Mouse (Mus musculus): ENCODE data around the gene Glipr2. TPM values are rescaled to one million over a fixed set of nuclear protein-coding genes. Genes with fewer than 3 reads are reported as not detected.
A peak's percentile ranks its signal among the peaks of the same experiment; 100 is the strongest.

Glipr2 gene
- polyA plus RNA-seq, 1 experiment from 2014 or later: 42.3 TPM

DNA sequence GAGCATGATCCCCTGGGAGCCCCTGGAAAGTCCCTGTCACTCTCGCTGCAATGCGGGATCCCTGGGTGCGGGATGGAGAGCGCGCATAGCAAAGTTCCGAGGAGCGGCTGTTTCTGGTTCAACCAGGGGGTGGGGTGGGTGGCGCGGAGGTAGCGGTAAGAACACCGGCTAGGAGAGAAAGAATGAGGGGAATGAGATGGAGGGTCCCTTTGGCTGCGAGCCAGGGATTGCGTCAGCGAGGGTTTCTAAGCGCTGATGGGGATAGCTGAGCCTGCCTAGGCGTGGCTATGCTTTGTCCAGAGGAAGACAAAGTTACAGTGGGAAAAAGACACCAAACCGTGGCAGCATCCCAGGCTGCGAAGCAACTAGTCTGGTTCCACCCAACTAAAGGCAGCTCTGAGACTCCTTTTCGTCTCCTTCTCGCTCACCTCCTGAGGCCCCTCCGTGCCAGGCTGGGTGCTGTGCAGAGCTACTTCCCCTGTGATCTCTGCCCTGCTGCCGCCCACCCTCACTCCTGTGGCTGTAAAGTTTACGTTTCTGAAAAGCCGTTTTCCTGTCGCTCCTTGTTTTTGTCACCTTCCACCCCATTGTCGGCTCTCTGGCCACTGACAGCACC, 753 bp downstream of the Glipr2 start:
- Histone ChIP-seq H3K27me3 (replicated peaks) (no peaks in the 10 kb centered on the region), H3K4me1 (peaks cover 31% of the 10 kb centered on the region), H3K9ac (replicated peaks) (peak overlapping the region; percentile 61), H3K4me2 (peak overlapping the region; percentile 97), H3K4me3 (replicated peaks) (peak overlapping the region; percentile 73), H3K36me3 (no peaks in the 10 kb centered on the region), H3K9me3 (replicated peaks) (no peaks in the 10 kb centered on the region), H3K27ac (replicated peaks) (peak overlapping the region; percentile 81)
- ATAC-seq (ENCODE audit: low FRiP score): peak; percentile 78
- WGBS: under 1% methylated on average over 26 of the region's 26 CpGs

DNA sequence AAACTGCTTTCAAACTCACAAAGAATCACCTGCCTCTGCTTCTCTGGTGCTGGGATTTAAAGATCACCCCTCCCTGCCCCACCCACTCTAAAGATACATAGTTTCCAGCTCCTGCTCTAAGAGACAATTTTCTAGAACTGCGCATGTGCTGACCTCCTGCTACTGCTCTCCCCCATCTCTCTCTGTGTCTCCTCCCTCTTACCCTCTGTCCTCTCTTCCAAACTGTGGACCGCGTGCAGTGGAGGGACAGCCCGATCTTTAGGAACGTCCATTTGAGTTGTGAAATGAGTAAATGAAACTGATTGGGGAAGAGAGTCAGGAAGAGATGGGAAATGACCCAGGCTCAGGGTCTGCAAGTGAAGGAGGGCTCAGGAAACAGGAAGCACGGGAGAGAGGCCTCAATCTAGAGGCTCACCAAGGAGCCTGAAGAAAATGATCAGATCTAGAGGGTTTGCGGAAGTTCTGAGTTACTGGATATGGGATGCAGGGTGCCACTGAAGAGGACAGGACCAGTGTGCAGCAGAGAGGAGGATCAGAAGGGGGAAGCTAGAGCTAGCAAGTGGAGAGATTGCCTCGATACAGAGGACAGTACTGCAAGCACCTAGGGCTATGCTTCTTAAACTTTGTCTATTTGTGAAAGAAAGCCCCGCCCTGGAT, 2.5 kb downstream of the Glipr2 start:
- no peak overlapping the region for H3K27ac ChIP-seq (replicated peaks)
- H3K27me3 ChIP-seq (replicated peaks): no peaks in the 10 kb centered on the region
- ATAC-seq (ENCODE audit: low FRiP score): no peak
- peak overlapping the region; percentile 97 for H3K4me2 ChIP-seq
- H3K4me3 ChIP-seq (replicated peaks): no peak overlapping the region
- peaks cover 36% of the 10 kb centered on the region for H3K4me1 ChIP-seq
- no peaks in the 10 kb centered on the region for H3K9me3 ChIP-seq (replicated peaks)
- WGBS: 74% methylated on average over 9 of the region's 9 CpGs
- no peaks in the 10 kb centered on the region for H3K36me3 ChIP-seq
- no peak overlapping the region for H3K9ac ChIP-seq (replicated peaks)

DNA sequence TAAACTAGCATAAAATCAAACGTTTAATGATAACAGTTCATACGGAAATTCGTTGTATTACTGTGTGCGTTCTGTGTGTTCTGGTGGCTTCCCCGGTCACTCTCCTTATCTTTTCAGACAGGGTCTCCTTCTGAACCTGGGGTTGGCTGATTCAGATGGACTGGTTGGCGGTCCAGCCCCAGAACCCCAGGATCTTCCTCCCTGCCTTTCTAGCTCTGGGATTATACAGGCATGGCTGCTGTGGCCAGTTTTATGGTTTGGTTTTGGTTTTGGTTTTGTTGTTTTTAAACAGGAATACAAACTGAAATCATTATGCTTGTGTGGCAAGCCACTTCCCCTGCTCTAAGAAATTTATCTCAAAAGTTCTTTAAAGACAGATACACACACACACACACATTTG, 3.0 kb downstream of the Glipr2 start:
- ATAC-seq (ENCODE audit: low FRiP score): no peak
- H3K27me3 ChIP-seq (replicated peaks): no peaks in the 10 kb centered on the region
- H3K4me1 ChIP-seq: peaks cover 36% of the 10 kb centered on the region
- H3K9ac ChIP-seq (replicated peaks): no peak overlapping the region
- no peak overlapping the region for H3K4me3 ChIP-seq (replicated peaks)
- no peaks in the 10 kb centered on the region for H3K36me3 ChIP-seq
- H3K27ac ChIP-seq (replicated peaks): no peak overlapping the region
- no peaks in the 10 kb centered on the region for H3K9me3 ChIP-seq (replicated peaks)
- WGBS: 95% methylated on average over 6 of the region's 6 CpGs
- 0 out of 2 replicates have a peak overlapping the region, but pooled peaks have one; percentile 97 for H3K4me2 ChIP-seq

DNA sequence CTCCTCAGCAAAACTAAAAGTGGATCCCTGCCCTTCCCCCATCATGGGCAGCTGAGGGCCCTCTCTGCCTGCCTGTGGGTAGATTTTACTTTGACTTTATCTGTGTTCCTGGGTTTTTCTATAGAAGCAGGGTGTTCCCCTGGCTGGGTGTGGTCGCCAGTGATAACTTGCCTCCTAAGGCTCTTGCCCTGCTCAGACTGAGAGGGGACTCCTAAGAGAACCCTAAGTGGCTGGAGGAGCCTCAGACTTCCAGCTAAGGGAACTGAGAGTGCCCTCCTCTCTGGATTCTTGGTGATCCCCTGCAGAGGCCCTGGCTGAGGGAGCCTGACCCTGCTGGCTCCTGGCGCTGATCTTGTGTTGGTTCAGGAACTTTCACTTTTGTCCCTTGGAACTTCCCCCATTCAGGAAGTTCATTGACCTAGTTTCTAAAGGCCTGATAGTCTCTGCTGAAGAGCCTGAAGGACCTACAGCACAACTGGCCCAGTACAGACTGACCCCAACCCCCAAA, 7.2 kb downstream of the Glipr2 start:
- Histone ChIP-seq H3K4me2 (no peak overlapping the region), H3K27me3 (replicated peaks) (no peaks in the 10 kb centered on the region), H3K27ac (replicated peaks) (no peak overlapping the region), H3K4me1 (peaks cover 24% of the 10 kb centered on the region), H3K9ac (replicated peaks) (no peak overlapping the region), H3K36me3 (0 out of 2 replicates have a peak, but pooled peaks cover 2% of the 10 kb centered on the region), H3K9me3 (replicated peaks) (no peaks in the 10 kb centered on the region), H3K4me3 (replicated peaks) (no peak overlapping the region)
- ATAC-seq (ENCODE audit: low FRiP score): no peak
- WGBS: 58% methylated on average over 2 of the region's 2 CpGs

DNA sequence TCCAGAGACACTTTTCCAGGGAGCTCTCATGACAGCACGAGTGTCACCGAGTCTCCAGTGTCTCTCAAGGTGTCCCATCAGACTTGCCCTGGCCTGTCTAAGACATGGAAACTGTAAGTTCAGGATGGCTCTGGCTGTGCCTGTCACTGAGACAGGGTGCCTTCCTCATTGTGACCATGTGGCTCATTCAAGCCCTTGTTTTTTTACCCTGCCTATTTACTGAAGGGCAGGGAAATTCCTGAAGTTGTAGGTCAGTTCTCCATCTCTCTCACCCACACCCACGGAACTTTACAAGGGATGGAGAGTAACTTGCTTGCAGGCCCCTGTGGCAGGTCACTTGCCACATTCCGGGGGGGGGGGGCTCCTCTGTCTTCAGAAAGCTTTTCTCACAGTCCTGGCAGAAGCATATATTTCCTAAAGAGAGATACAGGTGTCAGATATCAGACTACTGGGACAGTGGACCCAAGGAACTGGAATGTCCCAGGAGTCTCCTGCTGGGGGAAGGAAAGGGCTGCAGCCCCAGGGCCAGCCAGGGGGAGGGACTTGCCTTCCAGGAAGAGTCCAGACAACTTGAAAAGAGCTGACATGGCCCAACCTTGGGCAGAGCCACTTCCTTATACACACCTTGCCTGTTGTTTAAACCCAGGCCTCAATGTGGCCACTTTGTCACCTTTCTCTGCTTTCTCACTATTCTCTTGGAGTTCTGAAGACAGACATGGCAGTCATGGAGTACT, 7.9 kb downstream of the Glipr2 start:
- WGBS: 50% methylated on average over 4 of the region's 4 CpGs
- no peak overlapping the region for H3K9ac ChIP-seq (replicated peaks)
- no peak overlapping the region for H3K27ac ChIP-seq (replicated peaks)
- H3K27me3 ChIP-seq (replicated peaks): no peaks in the 10 kb centered on the region
- no peaks in the 10 kb centered on the region for H3K9me3 ChIP-seq (replicated peaks)
- 0 out of 2 replicates have a peak, but pooled peaks cover 2% of the 10 kb centered on the region for H3K36me3 ChIP-seq
- peaks cover 19% of the 10 kb centered on the region for H3K4me1 ChIP-seq
- H3K4me2 ChIP-seq: no peak overlapping the region
- no peak for ATAC-seq (ENCODE audit: low FRiP score)
- H3K4me3 ChIP-seq (replicated peaks): no peak overlapping the region

DNA sequence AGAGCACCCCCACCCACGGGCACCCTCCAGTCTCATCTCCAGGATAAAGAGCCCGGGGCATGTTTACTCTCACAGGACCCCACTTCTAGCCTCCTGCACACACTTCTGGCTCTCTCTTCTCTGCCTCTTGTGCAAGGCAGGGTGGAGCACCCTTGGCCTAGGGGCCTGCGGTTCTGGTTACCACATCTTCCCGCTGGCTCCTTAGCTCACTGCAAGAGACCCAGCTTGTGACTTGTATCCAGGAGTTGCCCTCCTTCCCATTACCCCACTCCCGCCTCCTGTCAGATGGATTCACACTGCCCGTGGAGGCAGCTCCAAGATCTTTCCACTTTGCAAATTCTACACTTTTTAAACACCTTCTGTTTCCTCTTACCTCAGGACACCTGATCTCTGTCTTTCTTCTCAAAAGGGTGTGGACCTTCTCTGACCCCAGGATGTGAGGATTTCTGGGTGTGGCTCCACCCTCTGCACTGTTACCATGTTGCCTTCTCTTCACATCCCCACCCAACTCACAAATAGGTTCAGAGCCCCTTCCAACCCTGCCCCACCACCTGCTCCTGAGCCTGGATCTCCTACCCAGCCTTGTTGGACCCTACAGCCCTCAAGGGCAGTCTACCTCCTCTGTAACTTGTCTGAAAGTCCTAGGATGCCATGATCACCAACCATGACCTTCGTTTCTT, 8.8 kb downstream of the Glipr2 start:
- 86% methylated on average over 7 of the region's 7 CpGs for WGBS
- Histone ChIP-seq H3K9me3 (replicated peaks) (no peaks in the 10 kb centered on the region), H3K27ac (replicated peaks) (no peak overlapping the region), H3K27me3 (replicated peaks) (no peaks in the 10 kb centered on the region), H3K9ac (replicated peaks) (no peak overlapping the region), H3K4me3 (replicated peaks) (no peak overlapping the region), H3K4me1 (peaks cover 18% of the 10 kb centered on the region), H3K4me2 (no peak overlapping the region), H3K36me3 (peaks cover 6% of the 10 kb centered on the region)
- ATAC-seq (ENCODE audit: low FRiP score): no peak

DNA sequence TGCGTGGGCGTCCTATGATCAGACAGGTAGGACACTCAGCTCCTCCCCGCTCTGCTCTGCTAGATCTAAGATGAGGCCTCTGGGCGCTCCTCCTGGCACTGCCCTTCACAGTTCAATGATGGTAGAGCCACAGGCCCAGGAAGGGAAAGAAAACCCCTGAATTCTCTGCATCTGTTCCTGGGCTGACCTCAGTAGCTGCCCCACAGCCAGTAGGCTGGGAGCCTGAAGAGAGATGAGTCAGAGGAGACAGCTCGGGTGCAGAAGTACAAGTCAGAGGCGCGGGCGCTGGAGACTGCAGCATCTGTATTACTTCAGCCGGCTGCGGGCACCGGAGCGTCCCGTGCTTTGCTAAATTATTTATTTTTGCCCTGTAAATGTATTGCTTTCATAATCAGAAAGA, 11.4 kb downstream of the Glipr2 start:
- Histone ChIP-seq H3K9me3 (replicated peaks) (no peaks in the 10 kb centered on the region), H3K36me3 (peaks cover 6% of the 10 kb centered on the region), H3K9ac (replicated peaks) (no peak overlapping the region), H3K4me2 (no peak overlapping the region), H3K27me3 (replicated peaks) (no peaks in the 10 kb centered on the region), H3K4me1 (peaks cover 35% of the 10 kb centered on the region), H3K4me3 (replicated peaks) (no peak overlapping the region), H3K27ac (replicated peaks) (no peak overlapping the region)
- no peak for ATAC-seq (ENCODE audit: low FRiP score)
- 51% methylated on average over 13 of the region's 13 CpGs for WGBS

DNA sequence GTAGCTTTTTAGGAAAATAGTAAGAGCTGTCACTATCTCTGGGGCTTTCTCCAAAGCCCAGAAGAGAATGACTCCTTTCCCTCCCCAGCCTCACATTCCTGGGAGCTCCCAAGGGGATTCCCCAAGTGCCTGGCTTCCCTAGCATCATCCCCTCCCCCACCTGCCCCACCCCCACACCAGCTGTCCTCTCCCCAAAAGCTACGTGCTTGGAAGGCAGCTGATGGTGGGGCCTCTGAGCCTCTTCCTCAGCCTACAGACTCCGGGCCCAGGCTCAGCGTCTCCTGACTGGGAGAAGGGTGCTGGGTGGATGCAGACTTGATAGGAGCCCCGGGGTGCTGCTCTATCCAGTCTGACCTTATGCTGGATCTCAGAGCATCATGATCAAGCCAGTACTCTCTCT, 12.2 kb downstream of the Glipr2 start:
- H3K9ac ChIP-seq (replicated peaks): no peak overlapping the region
- H3K36me3 ChIP-seq: peaks cover 6% of the 10 kb centered on the region
- 8% methylated on average over 4 of the region's 4 CpGs for WGBS
- H3K4me2 ChIP-seq: no peak overlapping the region
- no peak for ATAC-seq (ENCODE audit: low FRiP score)
- no peak overlapping the region for H3K27ac ChIP-seq (replicated peaks)
- no peaks in the 10 kb centered on the region for H3K9me3 ChIP-seq (replicated peaks)
- no peaks in the 10 kb centered on the region for H3K27me3 ChIP-seq (replicated peaks)
- no peak overlapping the region for H3K4me3 ChIP-seq (replicated peaks)
- peaks cover 31% of the 10 kb centered on the region for H3K4me1 ChIP-seq

DNA sequence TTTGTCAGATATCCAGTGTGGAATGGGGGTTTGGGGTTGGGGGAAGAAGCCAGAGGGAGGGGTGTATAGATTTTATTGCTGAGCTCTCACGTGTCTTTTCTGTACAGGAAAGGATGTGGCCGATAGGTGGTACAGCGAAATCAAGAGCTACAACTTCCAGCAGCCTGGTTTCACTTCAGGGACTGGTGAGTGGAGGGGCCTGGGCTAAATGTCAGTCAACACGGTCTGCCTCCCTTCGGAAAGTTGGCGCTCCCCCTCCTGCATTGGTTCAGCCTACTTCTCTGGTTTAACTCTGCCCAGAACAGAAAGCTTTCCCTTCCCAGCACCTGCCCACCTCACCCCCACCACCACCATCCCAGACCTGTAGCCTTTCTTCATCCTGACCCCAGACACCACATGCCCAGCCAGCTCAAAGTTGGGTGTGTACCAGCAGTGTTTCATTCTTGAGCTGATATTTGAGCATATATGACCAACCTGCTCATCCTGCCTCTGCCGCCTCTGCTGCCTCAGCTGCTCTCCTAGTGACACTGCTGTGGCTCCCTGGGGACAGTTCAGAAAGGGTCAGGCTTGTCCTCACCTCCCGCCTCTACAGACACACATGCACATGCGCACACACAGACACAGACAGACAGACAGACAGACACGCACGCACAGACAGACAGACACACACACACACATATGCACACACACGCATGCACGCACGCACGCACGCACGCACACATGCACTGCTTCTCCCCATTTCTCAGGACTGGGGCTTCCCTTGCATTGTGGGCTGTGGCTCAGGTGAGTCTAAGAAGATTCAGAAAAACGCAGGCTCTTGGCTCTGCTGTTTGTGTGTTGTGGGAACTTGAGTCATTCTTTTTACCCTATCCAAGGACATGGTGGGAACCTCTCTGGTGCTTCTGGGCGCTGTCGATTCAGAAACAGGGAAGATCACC, 13.5 kb downstream of the Glipr2 start:
- Histone ChIP-seq H3K9me3 (replicated peaks) (no peaks in the 10 kb centered on the region), H3K27me3 (replicated peaks) (no peaks in the 10 kb centered on the region), H3K4me3 (replicated peaks) (no peak overlapping the region), H3K4me1 (peaks cover 29% of the 10 kb centered on the region), H3K9ac (replicated peaks) (no peak overlapping the region), H3K4me2 (no peak overlapping the region), H3K36me3 (peaks cover 6% of the 10 kb centered on the region), H3K27ac (replicated peaks) (no peak overlapping the region)
- no peak for ATAC-seq (ENCODE audit: low FRiP score)
- 85% methylated on average over 20 of the region's 20 CpGs for WGBS

DNA sequence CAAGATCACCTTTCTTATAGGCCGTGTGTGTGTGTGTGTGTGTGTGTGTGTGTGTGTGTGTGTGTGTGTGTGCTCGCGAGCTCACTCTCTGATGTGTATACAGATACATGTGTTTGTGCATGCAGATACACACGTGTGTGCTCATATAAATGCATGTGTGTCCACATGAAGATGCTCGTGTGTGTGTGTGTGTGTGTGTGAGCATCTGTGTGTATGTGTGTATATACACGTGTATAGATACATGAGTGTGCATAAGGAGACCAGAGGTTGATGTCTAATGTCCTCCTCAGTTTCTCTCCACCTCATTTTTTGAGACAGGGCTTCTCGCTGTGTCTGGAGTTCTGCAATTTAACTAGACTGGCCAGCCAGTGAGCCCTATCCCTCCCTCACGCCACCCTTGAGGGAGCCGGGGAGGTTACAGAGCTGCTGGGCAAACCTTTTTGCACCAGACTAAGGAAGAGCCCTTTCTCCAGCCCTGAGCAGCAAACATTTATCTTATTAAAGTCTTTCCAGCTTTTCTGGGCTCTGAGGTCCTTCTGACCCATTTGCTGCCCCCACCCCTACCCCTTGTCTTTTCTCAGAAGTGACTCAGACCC, 14.4 kb downstream of the Glipr2 start:
- Histone ChIP-seq H3K4me1 (peaks cover 29% of the 10 kb centered on the region), H3K27ac (replicated peaks) (peak overlapping the region; percentile 62), H3K27me3 (replicated peaks) (no peaks in the 10 kb centered on the region), H3K4me3 (replicated peaks) (no peak overlapping the region), H3K36me3 (peaks cover 3% of the 10 kb centered on the region), H3K9ac (replicated peaks) (no peak overlapping the region), H3K9me3 (replicated peaks) (no peaks in the 10 kb centered on the region), H3K4me2 (0 out of 2 replicates have a peak overlapping the region, but pooled peaks have one; percentile 9)
- no peak for ATAC-seq (ENCODE audit: low FRiP score)
- 64% methylated on average over 9 of the region's 9 CpGs for WGBS
